Mouse (Mus musculus): Measurements from ENCODE around the gene Alcam.

- TF ChIP-seq CTCF (IDR thresholded peaks at IDR 0.05; ENCODE audit: control insufficient read depth, insufficient read depth, insufficient read length) (no peak), MAX (IDR thresholded peaks at IDR 0.05) (no peak), CEBPB (IDR thresholded peaks at IDR 0.05; ENCODE audit: low read depth) (no peak), USF1 (IDR thresholded peaks at IDR 0.05; ENCODE audit: low read depth) (no peak), FOSL1 (IDR thresholded peaks at IDR 0.05; ENCODE audit: insufficient read depth, low read length, poor library complexity, severe bottlenecking) (no peak), MYOD1 (IDR thresholded peaks at IDR 0.05; ENCODE audit: control insufficient read depth, insufficient read length, low read depth) (no peak)
Observed at GRCm38 (mm10) chr16:52473089-52473488, 19.2 kb upstream of the Alcam start.

Measured in C2C12 (cell line).